Mouse (Mus musculus): ENCODE measurements around the gene Hivep1. TPM values are rescaled to one million over a fixed set of nuclear protein-coding genes. Genes with fewer than 3 reads are reported as not detected.

The Hivep1 gene
- total RNA-seq (2014; fragmentation: Nextera tagmentation) = 21.0 and 31.0 TPM in 2 replicates
- total RNA-seq (2017) = 4.5 and 5.6 TPM in 2 replicates
- polyA plus RNA-seq (2012) = 8.8 and 11.5 TPM in 2 replicates

DNA sequence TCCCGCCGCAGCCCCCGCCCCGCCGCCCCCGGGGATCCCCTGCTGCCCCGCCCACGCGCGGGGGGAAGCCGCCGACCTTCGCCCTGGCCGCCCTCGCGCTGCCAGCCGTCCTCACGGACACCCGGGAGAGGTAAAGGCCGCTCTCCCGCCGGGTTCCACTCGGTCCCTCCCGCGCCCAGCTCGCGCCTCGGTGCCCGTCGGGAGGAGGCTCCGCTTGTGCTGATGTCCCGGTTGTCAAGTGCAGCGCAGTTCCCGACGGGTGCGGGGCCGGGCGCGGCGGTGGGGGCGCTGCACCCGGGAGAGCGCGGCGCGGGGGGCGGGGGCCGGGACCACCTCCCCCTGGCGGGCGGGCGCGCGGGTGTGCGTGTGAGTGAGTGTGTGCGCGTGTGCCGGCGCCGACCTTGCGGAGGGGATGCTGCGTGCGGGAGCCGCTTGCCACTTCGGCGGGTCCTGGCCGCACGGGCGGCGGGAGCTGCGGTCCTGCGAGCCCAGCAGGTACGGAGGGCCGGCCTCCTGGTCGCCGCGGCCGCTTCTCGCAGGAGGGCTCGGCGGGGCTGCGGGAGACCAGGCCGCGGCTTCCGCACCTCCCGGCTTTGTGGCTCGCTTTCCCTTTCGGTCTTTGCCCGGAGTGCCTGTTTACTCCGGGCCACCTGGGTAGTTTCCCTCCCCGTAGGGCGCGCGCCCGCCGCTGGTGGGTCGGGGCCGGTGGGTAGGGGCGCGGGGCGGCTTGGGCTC lies at the start of gene Hivep1:
Gene Hivep1 (plus strand): TSS at position 61 of the 735 bp plus-strand sequence.
- Histone ChIP-seq H3K4me1 (ENCODE audit: insufficient read depth, low read depth, low read length) (peaks cover 47% of the 10 kb centered on the region), H3K4me3 (ENCODE audit: low read depth, low read length) (peak within 1 kb of the TSS; percentile 90), H3K27me3 (ENCODE audit: insufficient read depth, low read length) (peaks cover 7% of the 10 kb centered on the region), H3K9me3 (replicated peaks) (no peaks in the 10 kb centered on the region), H3K36me3 (replicated peaks) (peaks cover 24% of the 10 kb centered on the region)
- TF ChIP-seq GATA1 (IDR thresholded peaks at IDR 0.05; ENCODE audit: borderline replicate concordance, low read length) (no peak), TAL1 (conservative IDR thresholded peaks at IDR 0.05; ENCODE audit: low read depth, low read length) (no peak), POLR2AphosphoS5 (IDR thresholded peaks at IDR 0.05; ENCODE audit: insufficient replicate concordance, low read depth, low read length) (no peak), CTCF (IDR thresholded peaks at IDR 0.05; ENCODE audit: low read depth, low read length) (no peak), GATA2 (IDR thresholded peaks at IDR 0.05; ENCODE audit: borderline replicate concordance, low read depth, low read length) (no peak)
- ATAC-seq (ENCODE audit: extremely low read depth, insufficient number of reproducible peaks, low FRiP score, poor library complexity, severe bottlenecking) (no peak), DNase-seq (ENCODE audit: low spot score) (peak; percentile 43)

DNA sequence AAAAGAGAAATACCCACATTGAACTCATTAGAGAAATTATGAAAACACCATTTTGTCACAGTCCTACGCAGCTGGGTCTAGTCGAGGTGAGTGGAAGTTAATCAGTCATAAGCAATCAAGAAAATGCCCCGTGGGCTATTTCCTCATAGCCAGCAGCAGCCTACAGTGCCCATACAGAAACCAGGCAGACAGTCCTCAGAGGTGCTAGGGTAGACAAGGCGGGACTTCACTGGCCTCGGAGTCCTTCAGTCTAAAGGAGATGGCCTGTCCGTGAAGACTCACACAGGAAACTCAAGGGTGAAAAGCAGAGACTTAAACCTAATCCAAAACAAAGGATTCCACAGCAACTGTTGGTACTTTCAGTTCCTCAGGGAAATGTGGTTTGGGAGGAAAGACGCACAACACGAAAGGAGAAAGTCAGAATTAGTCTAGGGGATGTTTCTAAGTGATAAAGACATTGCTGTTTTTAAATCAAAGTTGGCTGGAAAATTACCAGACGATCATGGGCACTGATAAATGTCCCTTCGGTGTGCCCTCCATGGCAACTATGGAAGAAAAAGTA lies 36.3 kb upstream of the Hivep1 start:
- Histone ChIP-seq H3K27me3 (ENCODE audit: insufficient read depth, low read length) (peaks cover 11% of the 10 kb centered on the region; the same call in 1 of the 2 replicates), H3K9me3 (replicated peaks) (no peaks in the 10 kb centered on the region), H3K4me3 (ENCODE audit: low read depth, low read length) (no peak overlapping the region), H3K36me3 (replicated peaks) (no peaks in the 10 kb centered on the region), H3K4me1 (ENCODE audit: insufficient read depth, low read depth, low read length) (no peaks in the 10 kb centered on the region)
- no peak for TF ChIP-seq TAL1 (conservative IDR thresholded peaks at IDR 0.05; ENCODE audit: low read depth, low read length)
- TF ChIP-seq GATA2 (IDR thresholded peaks at IDR 0.05; ENCODE audit: borderline replicate concordance, low read depth, low read length) = no peak
- no peak for TF ChIP-seq POLR2AphosphoS5 (IDR thresholded peaks at IDR 0.05; ENCODE audit: insufficient replicate concordance, low read depth, low read length)
- no peak for TF ChIP-seq CTCF (IDR thresholded peaks at IDR 0.05; ENCODE audit: low read depth, low read length)
- no peak for TF ChIP-seq GATA1 (IDR thresholded peaks at IDR 0.05; ENCODE audit: borderline replicate concordance, low read length)
- ATAC-seq (ENCODE audit: extremely low read depth, insufficient number of reproducible peaks, low FRiP score, poor library complexity, severe bottlenecking) (no peak), DNase-seq (ENCODE audit: low spot score) (no peak)

DNA sequence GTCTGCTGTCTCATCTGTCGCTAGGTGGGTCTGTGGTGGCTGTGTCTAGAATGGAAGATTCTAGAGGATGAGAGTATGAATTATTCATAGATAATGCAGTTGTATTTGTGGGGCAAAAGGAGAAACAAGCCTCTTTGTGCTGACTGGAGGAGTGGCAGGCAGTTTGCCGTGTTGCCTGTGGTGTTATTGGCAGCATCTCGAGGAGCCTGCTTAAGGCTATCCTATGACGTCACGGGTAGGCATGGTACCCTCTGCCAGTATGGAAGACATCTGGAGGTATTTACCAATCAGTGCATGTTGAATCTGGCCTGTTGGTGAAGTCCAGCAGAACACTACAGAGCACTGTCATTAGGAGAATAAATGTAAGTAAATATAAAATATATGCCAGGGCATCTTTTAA lies 35.6 kb upstream of the Hivep1 start:
- Histone ChIP-seq H3K36me3 (replicated peaks) (no peaks in the 10 kb centered on the region), H3K27me3 (ENCODE audit: insufficient read depth, low read length) (peaks cover 11% of the 10 kb centered on the region; the same call in 1 of the 2 replicates), H3K4me3 (ENCODE audit: low read depth, low read length) (no peak overlapping the region), H3K4me1 (ENCODE audit: insufficient read depth, low read depth, low read length) (no peaks in the 10 kb centered on the region), H3K9me3 (replicated peaks) (no peaks in the 10 kb centered on the region)
- no peak for DNase-seq (ENCODE audit: low spot score)
- no peak for ATAC-seq (ENCODE audit: extremely low read depth, insufficient number of reproducible peaks, low FRiP score, poor library complexity, severe bottlenecking)
- TF ChIP-seq CTCF (IDR thresholded peaks at IDR 0.05; ENCODE audit: low read depth, low read length) (no peak), GATA1 (IDR thresholded peaks at IDR 0.05; ENCODE audit: borderline replicate concordance, low read length) (no peak), POLR2AphosphoS5 (IDR thresholded peaks at IDR 0.05; ENCODE audit: insufficient replicate concordance, low read depth, low read length) (no peak), TAL1 (conservative IDR thresholded peaks at IDR 0.05; ENCODE audit: low read depth, low read length) (no peak)

DNA sequence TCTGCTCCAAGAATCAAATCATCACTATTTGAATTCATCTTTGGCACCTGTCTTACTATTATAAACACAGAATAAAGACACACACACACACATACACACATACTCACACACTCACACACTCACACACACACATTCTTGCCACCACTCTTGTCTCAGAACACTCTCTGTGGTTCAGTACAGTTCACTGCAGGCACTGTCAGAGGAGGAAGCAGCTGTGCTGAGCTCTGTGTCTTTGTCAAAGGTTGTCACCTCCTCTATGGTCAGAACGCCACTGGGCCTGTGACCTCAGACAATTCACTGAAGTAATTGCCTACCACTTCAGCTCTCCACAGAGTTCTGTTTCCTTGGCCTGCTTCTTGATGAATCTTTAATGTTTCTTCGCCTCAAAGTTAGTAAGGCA lies 33.5 kb upstream of the Hivep1 start:
- ATAC-seq (ENCODE audit: extremely low read depth, insufficient number of reproducible peaks, low FRiP score, poor library complexity, severe bottlenecking) (no peak), DNase-seq (ENCODE audit: low spot score) (no peak)
- TF ChIP-seq GATA2 (IDR thresholded peaks at IDR 0.05; ENCODE audit: borderline replicate concordance, low read depth, low read length) = no peak
- no peak for TF ChIP-seq CTCF (IDR thresholded peaks at IDR 0.05; ENCODE audit: low read depth, low read length)
- no peak for TF ChIP-seq GATA1 (IDR thresholded peaks at IDR 0.05; ENCODE audit: borderline replicate concordance, low read length)
- no peak for TF ChIP-seq TAL1 (conservative IDR thresholded peaks at IDR 0.05; ENCODE audit: low read depth, low read length)
- TF ChIP-seq POLR2AphosphoS5 (IDR thresholded peaks at IDR 0.05; ENCODE audit: insufficient replicate concordance, low read depth, low read length) = no peak
- no peaks in the 10 kb centered on the region for H3K9me3 ChIP-seq (replicated peaks)
- no peaks in the 10 kb centered on the region for H3K36me3 ChIP-seq (replicated peaks)
- no peak overlapping the region for H3K4me3 ChIP-seq (ENCODE audit: low read depth, low read length)
- H3K27me3 ChIP-seq (ENCODE audit: insufficient read depth, low read length) = peaks cover 11% of the 10 kb centered on the region; the same call in 1 of the 2 replicates
- H3K4me1 ChIP-seq (ENCODE audit: insufficient read depth, low read depth, low read length) = no peaks in the 10 kb centered on the region

DNA sequence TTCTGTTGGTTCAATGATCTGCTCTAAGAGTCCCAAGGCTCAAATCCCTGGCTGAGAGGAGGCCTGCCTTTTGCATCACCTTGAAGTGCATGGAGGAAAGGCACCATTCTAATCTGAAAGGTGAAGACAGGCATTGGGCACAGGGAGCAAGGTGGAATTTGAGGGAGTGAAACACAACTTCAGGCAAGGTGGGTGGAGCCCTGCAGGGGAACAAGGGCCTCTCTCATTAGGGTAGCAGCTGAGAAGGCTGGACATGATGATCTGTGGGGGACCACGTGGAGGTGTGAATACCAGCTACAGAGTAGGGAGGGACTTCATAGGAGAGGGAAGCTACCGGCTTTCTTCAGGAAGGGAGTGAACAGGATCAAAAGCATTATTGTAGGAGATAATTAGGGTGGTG lies 10.6 kb upstream of the Hivep1 start:
- no peak for ATAC-seq (ENCODE audit: extremely low read depth, insufficient number of reproducible peaks, low FRiP score, poor library complexity, severe bottlenecking)
- Histone ChIP-seq H3K4me1 (ENCODE audit: insufficient read depth, low read depth, low read length) (peaks cover 14% of the 10 kb centered on the region), H3K36me3 (replicated peaks) (no peaks in the 10 kb centered on the region), H3K27me3 (ENCODE audit: insufficient read depth, low read length) (peaks cover 19% of the 10 kb centered on the region; the same call in 1 of the 2 replicates), H3K4me3 (ENCODE audit: low read depth, low read length) (no peak overlapping the region), H3K9me3 (replicated peaks) (no peaks in the 10 kb centered on the region)
- DNase-seq (ENCODE audit: low spot score) = no peak
- TF ChIP-seq CTCF (IDR thresholded peaks at IDR 0.05; ENCODE audit: low read depth, low read length) = no peak
- TF ChIP-seq TAL1 (conservative IDR thresholded peaks at IDR 0.05; ENCODE audit: low read depth, low read length) = no peak
- no peak for TF ChIP-seq POLR2AphosphoS5 (IDR thresholded peaks at IDR 0.05; ENCODE audit: insufficient replicate concordance, low read depth, low read length)
- no peak for TF ChIP-seq GATA2 (IDR thresholded peaks at IDR 0.05; ENCODE audit: borderline replicate concordance, low read depth, low read length)

DNA sequence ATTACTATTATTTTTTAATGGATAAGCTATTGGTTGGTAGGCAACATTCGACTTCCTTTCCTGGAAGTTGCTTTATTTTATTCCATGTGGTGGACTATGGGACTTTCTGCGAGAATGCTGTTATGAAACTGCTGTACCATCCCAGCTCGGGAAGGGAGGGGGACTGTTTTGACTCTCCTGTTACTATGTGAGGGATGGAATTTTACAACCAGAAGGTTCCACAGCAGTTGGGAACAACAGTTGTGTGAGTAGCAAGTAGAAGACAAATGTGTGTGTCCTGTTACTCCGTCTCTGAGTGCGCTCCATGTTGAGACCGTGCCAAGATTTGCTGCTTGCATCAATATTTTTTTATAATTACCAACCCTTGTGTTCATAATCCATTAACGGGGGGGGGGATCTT lies 8.4 kb upstream of the Hivep1 start:
- peaks cover 25% of the 10 kb centered on the region for H3K27me3 ChIP-seq (ENCODE audit: insufficient read depth, low read length)
- ATAC-seq (ENCODE audit: extremely low read depth, insufficient number of reproducible peaks, low FRiP score, poor library complexity, severe bottlenecking) (no peak), DNase-seq (ENCODE audit: low spot score) (no peak)
- H3K4me1 ChIP-seq (ENCODE audit: insufficient read depth, low read depth, low read length) = peaks cover 20% of the 10 kb centered on the region
- no peaks in the 10 kb centered on the region for H3K36me3 ChIP-seq (replicated peaks)
- no peak for TF ChIP-seq GATA2 (IDR thresholded peaks at IDR 0.05; ENCODE audit: borderline replicate concordance, low read depth, low read length)
- TF ChIP-seq POLR2AphosphoS5 (IDR thresholded peaks at IDR 0.05; ENCODE audit: insufficient replicate concordance, low read depth, low read length) = no peak
- TF ChIP-seq TAL1 (conservative IDR thresholded peaks at IDR 0.05; ENCODE audit: low read depth, low read length) = no peak
- no peak for TF ChIP-seq GATA1 (IDR thresholded peaks at IDR 0.05; ENCODE audit: borderline replicate concordance, low read length)
- TF ChIP-seq CTCF (IDR thresholded peaks at IDR 0.05; ENCODE audit: low read depth, low read length) = no peak
- H3K9me3 ChIP-seq (replicated peaks) = no peaks in the 10 kb centered on the region
- no peak overlapping the region for H3K4me3 ChIP-seq (ENCODE audit: low read depth, low read length)

All from G1E (cell line).